Mouse (Mus musculus) inflammation-experienced regulatory T-cells (primary cell): ENCODE data around the gene Cdc16. TPM values are rescaled to one million over a fixed set of nuclear protein-coding genes. Genes with fewer than 3 reads are reported as not detected.

Experiments used
- polyA plus RNA-seq, 2 experiments: library from polyadenylated mRNA; unstranded; fragments of 100-300 nt; shearing (Covaris generic); gene quantifications; one replicate each; pipeline ENCODE4 v1.2.1; 2017

The Cdc16 gene
- polyA plus RNA-seq: 10 to 100 TPM; 54.8 to 61.7 TPM

GRCm38 (mm10) chr8:13756982-13757804 is at the start of gene Cdc16:
Cdc16 (plus strand) TSS chr8:13757676.

GRCm38 (mm10) chr8:13785250-13785763 is 27.8 kb downstream of the Cdc16 start, which contains the start of gene Upf3a:
Upf3a (plus strand) TSS chr8:13785615.

Other genes with a start within 250 kb of the Cdc16 start
- under 1 TPM; 0.31 to 0.43 TPM for gene 1700029H14Rik, start 195.2 kb upstream of the Cdc16 start, polyA plus RNA-seq
- gene Rasa3, start 80.1 kb upstream of the Cdc16 start, polyA plus RNA-seq: 100 to 1,000 TPM; 155 to 280 TPM
- gene Cfap97d2, start 51.8 kb upstream of the Cdc16 start, polyA plus RNA-seq: 1 to 10 TPM in 1 of 2 experiments, not detected in 1; 1.5 TPM
- gene Upf3a, start 27.9 kb downstream of the Cdc16 start, polyA plus RNA-seq: 10 to 100 TPM; 38.8 to 56.0 TPM
- gene AF366264, start 80.7 kb downstream of the Cdc16 start, polyA plus RNA-seq: under 1 TPM in 1 of 2 experiments, not detected in 1; 0.59 TPM
- gene Champ1, start 112.0 kb downstream of the Cdc16 start, polyA plus RNA-seq: 10 to 100 TPM; 30.7 to 41.8 TPM
- gene Coprs, start 132.6 kb downstream of the Cdc16 start, polyA plus RNA-seq: 1 to 10 TPM; 1.0 to 3.5 TPM